Mouse (Mus musculus): ENCODE measurements around the gene Hoxc9. TPM values are rescaled to one million over a fixed set of nuclear protein-coding genes. Genes with fewer than 3 reads are reported as not detected.

Gene Hoxc9
- polyA plus RNA-seq, 1 experiment from 2014 or later: not detected

DNA sequence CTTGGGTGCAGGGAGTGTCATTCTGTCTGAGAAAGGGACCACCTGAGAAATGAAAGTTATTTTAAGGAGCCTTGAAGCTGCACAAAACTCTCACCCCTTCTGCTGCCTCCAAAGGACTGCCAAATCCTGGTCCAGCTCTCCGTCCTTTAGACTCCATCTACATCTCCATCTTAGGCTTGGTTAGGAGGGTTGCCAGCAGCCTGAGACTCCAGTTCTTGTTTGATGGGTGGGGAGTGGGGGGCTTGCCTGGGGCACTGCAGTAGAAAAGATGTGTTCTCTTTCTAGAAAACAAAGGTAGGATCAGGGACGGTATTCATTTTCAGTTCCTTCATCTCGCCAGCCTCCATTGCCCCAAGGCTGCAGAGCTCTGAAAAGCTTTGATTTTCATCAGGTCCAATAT is 21.2 kb downstream of the Hoxc9 start:
- no peak for ATAC-seq (replicated peaks)
- Histone ChIP-seq H3K27me3 (peaks cover 97% of the 10 kb centered on the region), H3K9ac (replicated peaks) (no peak overlapping the region), H3K9me3 (no peaks in the 10 kb centered on the region), H3K4me3 (no peak overlapping the region), H3K27ac (replicated peaks) (no peak overlapping the region), H3K4me2 (replicated peaks) (no peak overlapping the region), H3K36me3 (no peaks in the 10 kb centered on the region), H3K4me1 (peaks cover 9% of the 10 kb centered on the region)
- WGBS: 1% methylated on average over 3 of the region's 3 CpGs

- Histone ChIP-seq H3K4me2 (replicated peaks) (peak within 1 kb of the TSS; percentile 51), H3K36me3 (no peaks in the 10 kb centered on the region), H3K27me3 (peaks cover 97% of the 10 kb centered on the region), H3K27ac (replicated peaks) (no peak within 1 kb of the TSS), H3K4me1 (peaks cover 9% of the 10 kb centered on the region), H3K4me3 (peak within 1 kb of the TSS; percentile 37), H3K9ac (replicated peaks) (no peak within 1 kb of the TSS), H3K9me3 (no peaks in the 10 kb centered on the region)
- ATAC-seq (replicated peaks): no peak
- 2% methylated on average over 19 of the region's 19 CpGs for WGBS
Measured at GRCm38 (mm10) chr15:102997939-102998355, 21.7 kb downstream of the Hoxc9 start, which contains the start of gene Hoxc6. TSS of gene Hoxc6 (plus strand) at chr15:102998257.

GRCm38 (mm10) chr15:102998608-102999182 is 22.5 kb downstream of the Hoxc9 start:
- Histone ChIP-seq H3K9ac (replicated peaks) (no peak overlapping the region), H3K36me3 (no peaks in the 10 kb centered on the region), H3K4me3 (peak overlapping the region; percentile 37), H3K4me1 (peaks cover 9% of the 10 kb centered on the region), H3K27me3 (peaks cover 99% of the 10 kb centered on the region), H3K27ac (replicated peaks) (no peak overlapping the region), H3K9me3 (no peaks in the 10 kb centered on the region), H3K4me2 (replicated peaks) (peak overlapping the region; percentile 51)
- ATAC-seq (replicated peaks): peak; percentile 23; the same call in 1 of the 2 replicates
- WGBS: under 1% methylated on average over 19 of the region's 19 CpGs

GRCm38 (mm10) chr15:102999183-102999831 is 23.1 kb downstream of the Hoxc9 start:
- peak; percentile 64 for ATAC-seq (replicated peaks)
- H3K27ac ChIP-seq (replicated peaks): no peak overlapping the region
- H3K9me3 ChIP-seq: no peaks in the 10 kb centered on the region
- H3K4me2 ChIP-seq (replicated peaks): peak overlapping the region; percentile 51
- peaks cover 9% of the 10 kb centered on the region for H3K4me1 ChIP-seq
- H3K27me3 ChIP-seq: peaks cover 100% of the 10 kb centered on the region
- H3K4me3 ChIP-seq: peak overlapping the region; percentile 37
- WGBS: under 1% methylated on average over 32 of the region's 33 CpGs
- no peaks in the 10 kb centered on the region for H3K36me3 ChIP-seq
- no peak overlapping the region for H3K9ac ChIP-seq (replicated peaks)

DNA sequence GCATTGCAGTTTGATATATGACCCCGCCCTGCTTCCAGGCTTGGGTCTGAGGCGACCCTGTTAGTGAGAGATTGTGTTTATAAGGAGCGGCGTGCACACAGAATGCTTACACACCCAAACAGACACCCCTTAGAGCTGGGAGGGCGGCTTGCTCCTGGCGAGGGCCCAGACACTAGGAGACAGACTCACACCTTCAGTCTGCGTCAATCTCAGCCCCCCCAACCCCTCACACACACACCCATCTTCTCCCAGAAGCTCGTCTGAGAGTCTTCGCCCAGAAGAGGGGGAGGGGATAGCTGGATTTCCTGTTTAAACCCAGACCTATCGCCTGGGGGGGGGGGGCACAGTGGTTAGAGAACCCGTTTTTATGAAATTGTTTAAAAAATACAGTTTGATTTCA is 23.7 kb downstream of the Hoxc9 start:
- H3K4me2 ChIP-seq (replicated peaks): no peak overlapping the region
- no peaks in the 10 kb centered on the region for H3K36me3 ChIP-seq
- peaks cover 100% of the 10 kb centered on the region for H3K27me3 ChIP-seq
- H3K4me1 ChIP-seq: peaks cover 9% of the 10 kb centered on the region
- no peak overlapping the region for H3K9ac ChIP-seq (replicated peaks)
- H3K4me3 ChIP-seq: no peak overlapping the region
- no peak for ATAC-seq (replicated peaks)
- H3K27ac ChIP-seq (replicated peaks): no peak overlapping the region
- no peaks in the 10 kb centered on the region for H3K9me3 ChIP-seq
- WGBS: under 1% methylated on average over 11 of the region's 11 CpGs

DNA sequence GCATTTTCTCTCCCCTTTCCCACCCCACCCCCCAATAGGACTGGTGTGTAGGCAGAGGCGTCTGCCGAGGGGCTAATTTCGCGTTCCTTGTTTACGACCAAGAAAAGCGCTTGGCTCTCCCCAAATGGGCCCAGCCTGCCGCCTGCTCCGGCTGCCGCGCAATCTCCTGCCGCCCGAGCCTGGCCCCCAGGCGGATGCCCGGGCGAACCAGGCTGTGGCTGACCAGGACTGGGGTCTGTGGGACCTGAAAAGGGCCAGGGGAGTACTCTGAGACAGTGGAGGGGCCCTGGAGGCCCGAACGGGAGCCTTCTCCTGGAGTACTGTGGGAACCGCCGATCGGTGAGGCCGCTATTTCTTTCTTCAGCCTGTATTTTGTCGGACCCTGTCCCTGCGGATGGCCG is 24.3 kb downstream of the Hoxc9 start:
- peaks cover 100% of the 10 kb centered on the region for H3K27me3 ChIP-seq
- H3K4me1 ChIP-seq: peaks cover 9% of the 10 kb centered on the region
- no peaks in the 10 kb centered on the region for H3K36me3 ChIP-seq
- under 1% methylated on average over 24 of the region's 24 CpGs for WGBS
- no peak for ATAC-seq (replicated peaks)
- H3K4me3 ChIP-seq: no peak overlapping the region
- no peak overlapping the region for H3K9ac ChIP-seq (replicated peaks)
- H3K27ac ChIP-seq (replicated peaks): no peak overlapping the region
- no peaks in the 10 kb centered on the region for H3K9me3 ChIP-seq
- no peak overlapping the region for H3K4me2 ChIP-seq (replicated peaks)

DNA sequence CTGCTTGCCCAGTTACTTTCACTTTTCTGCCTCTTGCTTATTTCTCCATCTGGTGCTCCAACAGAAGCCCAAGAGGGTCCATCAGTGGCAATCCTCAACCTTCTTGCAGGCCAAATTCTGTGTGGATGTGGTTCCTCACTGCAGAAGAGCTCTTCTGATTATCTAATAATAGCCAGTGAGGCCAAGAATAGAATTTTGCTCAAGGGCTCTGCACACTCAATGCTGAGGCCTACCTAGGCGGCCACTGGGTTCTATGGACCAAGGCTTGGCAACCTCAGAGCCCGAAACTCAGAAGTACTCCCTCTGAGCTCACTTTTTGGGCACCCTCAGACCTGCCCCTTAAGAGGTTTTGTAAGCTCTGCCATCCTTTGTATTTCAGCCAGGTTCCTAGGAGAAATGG is 25.1 kb downstream of the Hoxc9 start:
- 10% methylated on average over 2 of the region's 2 CpGs for WGBS
- no peaks in the 10 kb centered on the region for H3K36me3 ChIP-seq
- peaks cover 100% of the 10 kb centered on the region for H3K27me3 ChIP-seq
- H3K9me3 ChIP-seq: no peaks in the 10 kb centered on the region
- no peak for ATAC-seq (replicated peaks)
- peaks cover 9% of the 10 kb centered on the region for H3K4me1 ChIP-seq
- H3K27ac ChIP-seq (replicated peaks): no peak overlapping the region
- H3K4me3 ChIP-seq: no peak overlapping the region
- no peak overlapping the region for H3K4me2 ChIP-seq (replicated peaks)
- no peak overlapping the region for H3K9ac ChIP-seq (replicated peaks)

GRCm38 (mm10) chr15:103002156-103002555 is 25.9 kb downstream of the Hoxc9 start:
- no peak for ATAC-seq (replicated peaks)
- Histone ChIP-seq H3K27me3 (peaks cover 100% of the 10 kb centered on the region), H3K4me3 (no peak overlapping the region), H3K27ac (replicated peaks) (no peak overlapping the region), H3K9ac (replicated peaks) (no peak overlapping the region), H3K36me3 (no peaks in the 10 kb centered on the region), H3K4me1 (peaks cover 9% of the 10 kb centered on the region), H3K9me3 (no peaks in the 10 kb centered on the region), H3K4me2 (replicated peaks) (no peak overlapping the region)
- 4% methylated on average over 4 of the region's 4 CpGs for WGBS

DNA sequence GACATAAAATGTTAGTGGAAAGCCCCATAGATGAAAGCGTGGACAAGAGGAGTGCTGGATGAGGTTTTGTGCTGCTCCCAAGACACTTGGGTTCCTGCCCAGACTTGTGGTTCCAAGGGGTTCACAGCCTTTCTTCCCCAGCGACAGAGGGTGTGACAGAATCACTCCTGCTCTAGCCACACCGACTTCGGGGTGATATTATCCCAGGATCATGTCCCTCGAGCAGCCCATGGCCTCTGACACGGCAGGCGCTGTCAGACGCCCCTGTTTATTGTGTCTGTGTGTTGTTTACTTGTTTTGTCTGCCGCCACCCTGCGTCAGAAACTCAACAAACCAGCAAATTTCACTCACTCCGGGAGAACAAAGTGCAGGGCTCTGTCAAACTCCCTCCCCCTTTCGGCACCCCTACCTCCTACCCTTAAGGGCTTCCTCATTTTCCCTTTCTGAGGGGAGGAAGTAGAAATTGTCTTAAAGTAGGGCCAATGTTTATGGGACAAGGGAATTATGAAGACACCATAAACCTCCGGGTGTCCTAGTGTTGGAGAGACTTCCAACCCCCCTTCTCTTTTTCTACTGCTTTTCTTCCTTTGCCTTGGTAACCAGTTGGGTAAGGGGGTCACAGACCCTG is 26.7 kb downstream of the Hoxc9 start:
- no peaks in the 10 kb centered on the region for H3K9me3 ChIP-seq
- no peak for ATAC-seq (replicated peaks)

GRCm38 (mm10) chr15:103005308-103005707 is 29.1 kb downstream of the Hoxc9 start:
- WGBS: under 1% methylated on average over 17 of the region's 17 CpGs
- no peak overlapping the region for H3K9ac ChIP-seq (replicated peaks)
- no peak overlapping the region for H3K27ac ChIP-seq (replicated peaks)
- no peak overlapping the region for H3K4me3 ChIP-seq
- H3K4me2 ChIP-seq (replicated peaks): no peak overlapping the region
- peaks cover 100% of the 10 kb centered on the region for H3K27me3 ChIP-seq
- H3K36me3 ChIP-seq: no peaks in the 10 kb centered on the region
- no peak for ATAC-seq (replicated peaks)
- no peaks in the 10 kb centered on the region; the same call in 1 of the 2 replicates for H3K4me1 ChIP-seq
- H3K9me3 ChIP-seq: no peaks in the 10 kb centered on the region

More for the DNA sequence above, 26.7 kb downstream of the Hoxc9 start:
- Histone ChIP-seq H3K4me2 (replicated peaks) (no peak overlapping the region), H3K36me3 (no peaks in the 10 kb centered on the region), H3K27me3 (peaks cover 100% of the 10 kb centered on the region), H3K9ac (replicated peaks) (no peak overlapping the region), H3K4me1 (peaks cover 9% of the 10 kb centered on the region), H3K4me3 (no peak overlapping the region), H3K27ac (replicated peaks) (no peak overlapping the region)
- WGBS: 3% methylated on average over 13 of the region's 13 CpGs

DNA sequence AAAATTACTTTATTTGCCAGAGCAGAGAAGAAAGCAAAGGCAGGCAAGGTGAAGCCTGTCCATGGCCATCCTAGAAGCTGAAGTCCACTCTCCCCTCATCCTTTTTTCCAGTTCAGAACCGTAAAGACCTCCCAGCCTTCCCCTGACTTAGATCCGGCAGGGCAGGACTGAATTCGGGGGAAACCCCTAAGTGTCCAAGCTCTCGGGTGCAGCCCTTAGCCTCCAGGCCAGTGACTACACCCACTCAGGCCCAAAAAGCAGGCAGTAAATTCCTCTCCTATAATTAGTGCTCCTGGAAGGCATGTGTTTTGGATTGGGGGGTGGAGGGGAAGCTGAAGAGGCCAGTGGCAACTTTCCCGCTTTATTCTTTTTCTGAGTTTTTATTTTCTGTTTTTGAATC is 29.6 kb downstream of the Hoxc9 start:
- Histone ChIP-seq H3K27me3 (peaks cover 100% of the 10 kb centered on the region), H3K9ac (replicated peaks) (no peak overlapping the region), H3K9me3 (no peaks in the 10 kb centered on the region), H3K4me3 (no peak overlapping the region), H3K4me1 (no peaks in the 10 kb centered on the region), H3K4me2 (replicated peaks) (no peak overlapping the region), H3K36me3 (no peaks in the 10 kb centered on the region), H3K27ac (replicated peaks) (no peak overlapping the region)
- no peak for ATAC-seq (replicated peaks)
- WGBS: 0% methylated on average over 5 of the region's 5 CpGs

DNA sequence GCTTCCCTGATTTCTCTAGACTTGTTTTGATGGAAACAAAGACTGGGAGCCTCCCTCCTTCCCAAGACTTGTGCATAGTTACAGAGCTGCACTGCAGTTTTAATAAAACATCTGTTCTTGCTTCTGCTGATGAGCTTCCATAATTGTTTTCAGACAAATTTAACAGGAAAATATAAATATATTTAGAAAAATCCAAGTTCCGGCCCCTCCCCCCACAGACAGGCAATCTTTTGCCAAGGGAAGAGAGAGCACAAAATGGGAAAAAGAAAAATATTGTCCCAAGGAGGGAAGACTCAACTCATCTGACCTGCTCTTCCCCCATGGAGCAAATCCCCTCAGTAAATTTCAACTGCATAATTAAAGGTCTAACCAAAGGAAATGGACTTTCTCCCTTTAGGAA is 30.1 kb downstream of the Hoxc9 start:
- H3K27me3 ChIP-seq: peaks cover 100% of the 10 kb centered on the region
- no peak overlapping the region for H3K4me3 ChIP-seq
- no peak overlapping the region for H3K27ac ChIP-seq (replicated peaks)
- H3K4me2 ChIP-seq (replicated peaks): no peak overlapping the region
- no peak for ATAC-seq (replicated peaks)
- no peak overlapping the region for H3K9ac ChIP-seq (replicated peaks)
- H3K9me3 ChIP-seq: no peaks in the 10 kb centered on the region
- H3K36me3 ChIP-seq: no peaks in the 10 kb centered on the region
- 14% methylated on average over 1 of the region's 1 CpGs for WGBS
- no peaks in the 10 kb centered on the region for H3K4me1 ChIP-seq

All from forebrain, embryonic 15.5 days (tissue).